Mouse (Mus musculus) layer of hippocampus, adult 11-12 months (tissue): ENCODE measurements at regions not wholly inside any gene's neighbourhood (a gene's known extent, or its start where the extent isn't known, plus 50 kb on each side); places are given as distances from the start of the nearest gene placed in this dataset.
"Not testable (repeated sequence)": the region's sequence is repeated elsewhere in the genome, so short reads cannot be mapped to it uniquely, and the experiment has no call there.

ENCODE experiments used
- DNase-seq: peaks from one replicate; pipeline ENCODE4 v3.0.0; 2022; ENCODE audit warnings: low spot score

DNA sequence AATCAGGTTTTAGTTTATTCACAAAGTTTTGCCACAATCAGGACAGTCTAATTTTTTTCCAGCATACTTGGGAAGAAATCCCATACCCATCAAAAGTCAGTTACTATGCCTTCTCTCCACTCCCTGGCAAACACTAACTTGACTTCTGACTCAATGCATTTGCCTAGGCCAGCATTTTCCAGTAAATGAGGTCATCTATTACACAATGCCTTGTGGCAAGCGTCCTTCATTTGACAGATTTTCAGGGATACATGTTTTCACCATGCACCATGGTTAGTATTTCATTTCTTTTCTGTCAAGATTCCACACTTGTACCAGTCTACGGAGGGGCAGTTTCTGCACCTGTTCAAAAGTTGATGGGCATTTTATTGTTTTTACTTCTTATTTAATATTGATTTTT, 88.4 kb upstream of the Slc2a12 start:
- DNase-seq = not testable (repeated sequence)

GRCm38 (mm10) chr10:22569250-22570010, 75.4 kb upstream of the Slc2a12 start:
- DNase-seq = not testable (repeated sequence)

DNA sequence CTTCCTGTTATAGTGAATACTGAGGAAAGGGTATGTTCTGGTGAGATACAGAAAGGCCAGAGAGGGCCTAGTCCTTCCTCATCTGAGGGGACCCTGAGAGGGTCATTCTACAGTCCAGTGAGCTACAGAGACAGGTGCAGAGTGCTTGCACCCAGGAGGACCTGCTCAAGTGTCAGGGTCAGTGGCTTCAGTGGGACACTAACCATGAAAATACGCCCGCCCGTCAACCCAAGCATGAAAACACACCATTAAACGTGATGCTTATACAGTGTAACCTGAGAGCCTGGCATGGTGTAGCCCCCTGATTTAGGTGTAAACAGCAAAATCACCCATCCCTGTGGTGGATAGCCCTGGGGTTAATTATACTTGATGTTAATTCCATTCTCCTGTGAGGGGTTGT, 70.8 kb upstream of the Slc2a12 start:
- not testable (repeated sequence) for DNase-seq

DNA sequence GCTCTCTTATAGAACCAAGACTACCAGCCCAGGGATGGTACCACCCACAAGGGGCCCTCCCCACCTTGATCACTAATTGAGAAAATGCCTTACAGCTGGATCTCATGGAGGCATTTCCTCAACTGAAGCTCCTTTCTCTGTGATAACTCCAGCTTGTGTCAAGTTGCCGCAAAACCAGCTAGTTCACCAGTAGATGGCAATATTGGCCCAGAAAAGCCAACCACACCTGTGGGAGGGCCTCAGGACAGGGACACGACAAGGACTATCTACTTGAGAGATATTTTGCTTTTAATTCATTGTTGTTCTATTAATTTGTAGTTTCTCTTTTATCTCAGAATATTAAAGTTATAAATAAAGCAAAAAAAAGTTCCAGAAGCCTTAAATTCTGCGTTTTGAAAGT, 65.4 kb upstream of the Slc2a12 start:
- peak; percentile 58 for DNase-seq

DNA sequence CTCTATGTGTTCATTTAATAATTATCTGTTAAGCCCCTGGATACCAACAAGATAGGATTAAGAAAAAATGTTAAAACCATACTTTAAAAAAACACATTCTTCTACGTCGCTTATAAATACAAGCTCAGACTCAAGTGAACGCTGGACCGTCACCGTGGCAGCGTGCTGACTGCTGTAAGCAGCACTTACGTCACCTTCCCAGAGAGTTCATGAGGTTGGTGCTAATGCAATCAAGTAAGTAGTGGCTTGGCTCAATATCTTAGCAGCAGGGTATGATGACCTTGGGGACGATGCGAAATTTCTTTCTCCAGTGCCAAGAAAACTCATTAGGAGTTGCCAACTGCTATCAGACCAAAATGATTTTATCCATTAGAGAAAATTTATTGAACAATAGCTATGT, 63.5 kb upstream of the Slc2a12 start:
- DNase-seq = not testable (repeated sequence)

DNA sequence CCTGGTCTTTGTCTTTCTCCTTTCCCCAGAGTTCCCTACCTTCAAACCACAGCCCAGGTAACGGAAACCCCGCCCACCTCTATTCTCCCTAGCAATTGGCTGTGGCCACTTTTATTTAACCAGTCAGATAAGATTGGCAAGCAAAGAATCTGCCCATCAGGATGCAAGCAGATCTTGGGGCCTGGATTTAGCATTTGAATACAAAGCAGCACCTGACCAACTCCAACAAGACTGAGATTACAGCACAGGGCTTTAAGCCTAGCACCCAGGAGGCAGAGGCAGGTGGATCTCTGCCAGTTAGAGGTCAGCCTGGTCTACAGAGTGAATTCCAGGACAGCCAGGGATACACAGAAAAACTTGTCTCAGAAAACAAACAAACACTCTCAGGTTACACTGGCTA, 61.5 kb upstream of the Slc2a12 start:
- DNase-seq = not testable (repeated sequence)

GRCm38 (mm10) chr10:22588587-22588986, 56.2 kb upstream of the Slc2a12 start:
- not testable (repeated sequence) for DNase-seq

- DNase-seq = not testable (repeated sequence)
Observed at GRCm38 (mm10) chr10:22591664-22592063, 53.1 kb upstream of the Slc2a12 start.

DNA sequence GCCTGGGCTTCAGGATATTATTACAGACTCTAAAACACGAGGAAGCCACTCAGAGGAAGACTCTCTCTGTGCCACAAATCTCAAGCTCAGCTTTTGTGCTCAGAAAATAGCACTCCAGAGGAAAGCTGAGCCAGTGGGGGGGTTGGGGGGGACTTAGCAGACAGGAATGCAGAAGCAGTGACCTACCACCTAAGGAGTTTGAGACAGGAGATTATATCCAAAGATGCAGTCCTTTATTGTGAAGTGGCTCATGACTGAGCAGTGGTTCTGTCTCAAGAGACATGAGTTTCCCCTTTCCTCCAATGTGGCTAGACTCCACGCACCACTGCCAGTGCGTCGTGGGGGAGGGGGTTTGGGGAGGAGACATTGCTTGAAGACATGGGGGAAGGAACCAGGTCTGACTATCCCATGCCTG, 52.6 kb upstream of the Slc2a12 start:
- not testable (repeated sequence) for DNase-seq

DNA sequence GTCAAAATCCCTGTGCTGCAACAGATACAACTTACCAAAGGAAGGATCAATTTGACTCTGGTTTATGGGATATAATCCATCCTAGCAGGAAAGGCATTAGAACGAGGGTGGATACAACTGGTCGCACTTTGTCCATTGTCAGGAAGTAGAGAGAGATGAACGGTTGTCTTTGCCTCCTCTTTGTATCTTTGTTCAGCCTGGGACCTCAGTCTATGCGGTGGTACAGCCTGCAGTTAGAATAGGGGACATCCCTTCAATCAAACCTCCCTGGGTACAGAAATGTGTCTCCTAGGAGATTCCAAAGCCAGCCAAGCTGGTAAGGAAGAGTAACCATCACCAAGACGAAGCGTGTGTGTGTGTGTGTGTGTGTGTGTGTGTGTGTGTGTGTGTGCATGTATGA, 52.1 kb upstream of the Slc2a12 start:
- not testable (repeated sequence) for DNase-seq
